Mouse (Mus musculus): ENCODE data around the gene Enkd1.

- TF ChIP-seq CTCF (conservative IDR thresholded peaks at IDR 0.05; ENCODE audit: insufficient read depth, insufficient read length, low read depth, low read length) (no peak), POLR2A (IDR thresholded peaks at IDR 0.05; ENCODE audit: low read depth, low read length) (no peak)
These were observed 3.1 kb downstream of the Enkd1 start for GRCm38 (mm10) chr8:105704955-105705354.

Data from kidney, adult 2 months (tissue).